In genomic region chr11:54155864-54156263, GRCm38 (mm10) we compare ENCODE assay signal across 8 mouse cellular contexts. TPM values are rescaled to one million over a fixed set of nuclear protein-coding genes. Genes with fewer than 3 reads are reported as not detected.
DNase-seq lines count a peak whose midpoint lies in the region; ATAC-seq lines count a peak whose summit lies in the region.

No protein-coding gene starts in this region.

- ATAC-seq in forebrain, embryonic 13.5 days, result no peak

- no peak overlapping the region for H3K9ac ChIP-seq in forebrain, embryonic 13.5 days

- no peak overlapping the region for H3K4me3 ChIP-seq in heart, embryonic 10.5 days
- H3K4me3 ChIP-seq in megakaryocyte, embryonic 14.5 days (replicated peaks), result peak overlapping the region; percentile 77
- H3K4me3 ChIP-seq in forebrain, embryonic 13.5 days, result no peak overlapping the region

- WGBS in heart, embryonic 10.5 days, result 85% methylated on average over 6 of the region's 6 CpGs
- 88% methylated on average over 6 of the region's 6 CpGs for WGBS in forebrain, embryonic 13.5 days

- no peak overlapping the region for H3K4me2 ChIP-seq in forebrain, embryonic 13.5 days

- H3K27ac ChIP-seq in heart, embryonic 10.5 days, result no peak overlapping the region
- no peak overlapping the region for H3K27ac ChIP-seq in forebrain, embryonic 13.5 days

- DNase-seq in heart, adult 18-20 months, result peak; percentile 52 to 87
- DNase-seq in heart, embryonic 10.5 days (ENCODE audit: low spot score), result no peak
- peak; percentile 69 to 85 for DNase-seq in adrenal gland, adult (ENCODE audit: inconsistent age in 2 of 2, low spot score in 1 of 2)
- DNase-seq in frontal cortex, postnatal 36 days (ENCODE audit: low spot score in 2 of 2), result peak; percentile 13 to 45
- DNase-seq in layer of hippocampus, postnatal 14 days (ENCODE audit: low spot score in 2 of 2), result peak; percentile 44 to 56
- DNase-seq in thymus, postnatal 4 days, result peak; percentile 68

- 0 out of 2 replicates have a peak, but pooled peaks cover 2% of the 10 kb centered on the region for H3K4me1 ChIP-seq in heart, embryonic 10.5 days
- peaks cover 24% of the 10 kb centered on the region for H3K4me1 ChIP-seq in megakaryocyte, embryonic 14.5 days
- H3K4me1 ChIP-seq in forebrain, embryonic 13.5 days, result no peaks in the 10 kb centered on the region

- no peaks in the 10 kb centered on the region for H3K9me3 ChIP-seq in heart, embryonic 10.5 days
- no peaks in the 10 kb centered on the region for H3K9me3 ChIP-seq in megakaryocyte, embryonic 14.5 days
- no peaks in the 10 kb centered on the region for H3K9me3 ChIP-seq in forebrain, embryonic 13.5 days (replicated peaks)

- no peaks in the 10 kb centered on the region for H3K36me3 ChIP-seq in heart, embryonic 10.5 days
- no peaks in the 10 kb centered on the region for H3K36me3 ChIP-seq in megakaryocyte, embryonic 14.5 days (replicated peaks; ENCODE audit: low read length)
- H3K36me3 ChIP-seq in forebrain, embryonic 13.5 days (ENCODE audit: poor library complexity, severe bottlenecking), result no peaks in the 10 kb centered on the region

- H3K27me3 ChIP-seq in heart, embryonic 10.5 days (ENCODE audit: insufficient read depth, poor library complexity, severe bottlenecking), result no peaks in the 10 kb centered on the region
- H3K27me3 ChIP-seq in megakaryocyte, embryonic 14.5 days (replicated peaks), result peaks cover 45% of the 10 kb centered on the region
- H3K27me3 ChIP-seq in forebrain, embryonic 13.5 days, result no peaks in the 10 kb centered on the region

RNA-seq across cellular contexts. Expression of gene P4ha2, which starts 56.0 kb away (rescaled TPM):
- total RNA-seq in heart, adult 18-20 months (2021), result 10 to 100 TPM; 55.4 to 77.7 TPM
- polyA plus RNA-seq in heart, embryonic 10.5 days (2016; fragmentation: Nextera tagmentation; extraction: Ambion mirVana), result 57.7 and 69.0 TPM in 2 replicates
- 10 to 100 TPM; 21.1 to 22.4 TPM for total RNA-seq in layer of hippocampus, postnatal 14 days (2021)
- 0.29 TPM in 1 of 2 replicates, not detected in the other for polyA plus RNA-seq in megakaryocyte, embryonic 14.5 days (2012; ENCODE audit: insufficient read depth, low replicate concordance)
- 5.5 and 5.6 TPM in 2 replicates for polyA plus RNA-seq in forebrain, embryonic 13.5 days (2015; fragmentation: Nextera tagmentation; extraction: Ambion mirVana)
